Mouse (Mus musculus) liver, adult 2 months (tissue): ENCODE data around the gene Myl6b. TPM values are rescaled to one million over a fixed set of nuclear protein-coding genes. Genes with fewer than 3 reads are reported as not detected.

ENCODE experiments used
- DNase-seq: peaks from one replicate; pipeline ENCODE4 v3.0.0-alpha.2; 2011; ENCODE audit warnings: low read depth, low spot score; ENCODE audit errors: extremely low read depth
- H3K27ac ChIP-seq: fragments of 200-500 bp; replicated peaks from 2 replicates; pipeline ENCODE4 v1.5.1; 2012; ENCODE audit warnings: low read depth, mild to moderate bottlenecking, control low read depth, inconsistent platforms, low read length; ENCODE audit not compliant: insufficient read depth
- H3K27me3 ChIP-seq: fragments of 200-500 bp; 2 replicates; pipeline ENCODE4 v1.6.1; 2012; ENCODE audit warnings: mild to moderate bottlenecking, moderate library complexity, low read length, inconsistent platforms; ENCODE audit not compliant: control insufficient read depth, insufficient read depth
- H3K36me3 ChIP-seq: fragments of 200-500 bp; 2 replicates; pipeline ENCODE4 v1.6.1; 2012; ENCODE audit warnings: low read length, inconsistent platforms; ENCODE audit not compliant: control insufficient read depth, insufficient read depth
- H3K4me1 ChIP-seq: fragments of 200-500 bp; 2 replicates; pipeline ENCODE4 v1.6.1; 2011; ENCODE audit warnings: low read length; ENCODE audit not compliant: control insufficient read depth, insufficient read depth
- H3K4me3 ChIP-seq: fragments of 200-500 bp; 2 replicates; pipeline ENCODE4 v1.5.1; 2011; ENCODE audit warnings: low read depth, mild to moderate bottlenecking, control low read depth, low read length, moderate library complexity; ENCODE audit not compliant: insufficient read depth
- H3K79me2 ChIP-seq: fragments of 200-500 bp; 2 replicates; pipeline ENCODE4 v1.6.1; 2012; ENCODE audit warnings: inconsistent platforms, mild to moderate bottlenecking, low read length, moderate library complexity; ENCODE audit not compliant: control insufficient read depth, insufficient read depth
- H3K9ac ChIP-seq: fragments of 200-500 bp; 2 replicates; pipeline ENCODE4 v1.6.1; 2012; ENCODE audit warnings: low read depth, mild to moderate bottlenecking, control low read depth, inconsistent platforms, low read length
- CTCF ChIP-seq: fragments of 200-500 bp; IDR thresholded peaks from 2 replicates; pipeline ENCODE4 v1.5.1; 2011; ENCODE audit warnings: low read depth, low read length, control low read depth
- POLR2A ChIP-seq: fragments of 200-500 bp; IDR thresholded peaks from 2 replicates; pipeline ENCODE4 v1.6.1; 2011; ENCODE audit warnings: low read length, control low read depth; ENCODE audit not compliant: insufficient read depth; ENCODE audit errors: extremely low read depth
- WGBS: fragments of 180-500 bp; shearing (Covaris S2); methylation state at CpG from one replicate; pipeline ENCODE4 v1.1.7; 2018; 5-methylcytosine and 5-hydroxymethylcytosine counted together
- polyA plus RNA-seq: library from polyadenylated mRNA; depleted of rRNA; stranded (reverse); fragments of >200 nt; gene quantifications from 2 replicates; pipeline ENCODE4 v1.2.3, GENCODE M21; 2012
- total RNA-seq: library from RNA; depleted of rRNA; stranded (reverse); fragments of >200 nt; gene quantifications from 2 replicates; pipeline ENCODE4 v1.2.3, GENCODE M21; 2014

The Myl6b gene
- total and polyA plus RNA-seq, 2 experiments, result 0.28 to 1.1 TPM

GRCm38 (mm10) chr10:128544674-128545569 lies 46.4 kb upstream of the Myl6b start:
- 95% methylated on average over 37 of the region's 37 CpGs for WGBS
- no peaks in the 10 kb centered on the region; the same call in 1 of the 2 replicates for H3K79me2 ChIP-seq
- no peak for TF ChIP-seq POLR2A
- TF ChIP-seq CTCF, result no peak
- DNase-seq, result no peak
- H3K4me1 ChIP-seq, result peaks cover 5% of the 10 kb centered on the region; the same call in 1 of the 2 replicates
- H3K36me3 ChIP-seq, result peaks cover 26% of the 10 kb centered on the region
- H3K9ac ChIP-seq, result no peak overlapping the region
- no peak overlapping the region for H3K27ac ChIP-seq
- H3K27me3 ChIP-seq, result no peaks in the 10 kb centered on the region
- no peak overlapping the region for H3K4me3 ChIP-seq

- WGBS, result 96% methylated on average over 15 of the region's 15 CpGs
- H3K27ac ChIP-seq, result no peak overlapping the region
Observed at GRCm38 (mm10) chr10:128544151-128544657, 45.7 kb upstream of the Myl6b start.

GRCm38 (mm10) chr10:128543100-128543499 lies 44.6 kb upstream of the Myl6b start:
- no peak for TF ChIP-seq CTCF
- no peak for TF ChIP-seq POLR2A
- peaks cover 24% of the 10 kb centered on the region for H3K36me3 ChIP-seq
- H3K27me3 ChIP-seq, result no peaks in the 10 kb centered on the region
- H3K4me1 ChIP-seq, result peaks cover 5% of the 10 kb centered on the region; the same call in 1 of the 2 replicates
- DNase-seq, result no peak
- no peaks in the 10 kb centered on the region; the same call in 1 of the 2 replicates for H3K79me2 ChIP-seq
- H3K9ac ChIP-seq, result no peak overlapping the region
- no peak overlapping the region for H3K4me3 ChIP-seq
- WGBS, result 83% methylated on average over 2 of the region's 2 CpGs
- no peak overlapping the region for H3K27ac ChIP-seq

More at GRCm38 (mm10) chr10:128544151-128544657, 45.7 kb upstream of the Myl6b start:
- H3K4me1 ChIP-seq, result peaks cover 5% of the 10 kb centered on the region; the same call in 1 of the 2 replicates
- no peak overlapping the region for H3K9ac ChIP-seq
- TF ChIP-seq POLR2A (no peak), CTCF (no peak)
- DNase-seq, result no peak
- H3K79me2 ChIP-seq, result no peaks in the 10 kb centered on the region; the same call in 1 of the 2 replicates
- H3K4me3 ChIP-seq, result no peak overlapping the region
- H3K36me3 ChIP-seq, result peaks cover 26% of the 10 kb centered on the region
- H3K27me3 ChIP-seq, result no peaks in the 10 kb centered on the region

- H3K9ac ChIP-seq, result no peak overlapping the region
- H3K4me1 ChIP-seq, result no peaks in the 10 kb centered on the region
- TF ChIP-seq POLR2A (no peak), CTCF (no peak)
- no peak overlapping the region for H3K4me3 ChIP-seq
- no peaks in the 10 kb centered on the region for H3K79me2 ChIP-seq
- H3K36me3 ChIP-seq, result peaks cover 2% of the 10 kb centered on the region
- 100% methylated on average over 1 of the region's 1 CpGs for WGBS
- no peak for DNase-seq
- no peaks in the 10 kb centered on the region for H3K27me3 ChIP-seq
- H3K27ac ChIP-seq, result no peak overlapping the region
Observed at GRCm38 (mm10) chr10:128538340-128538870, 39.9 kb upstream of the Myl6b start.

- DNase-seq, result peak; percentile 69
- Histone ChIP-seq H3K79me2 (no peaks in the 10 kb centered on the region), H3K27ac (no peak overlapping the region), H3K9ac (no peak overlapping the region), H3K4me3 (no peak overlapping the region), H3K27me3 (no peaks in the 10 kb centered on the region), H3K4me1 (no peaks in the 10 kb centered on the region), H3K36me3 (no peaks in the 10 kb centered on the region)
- peak; percentile 70 for TF ChIP-seq CTCF
- no peak for TF ChIP-seq POLR2A
- WGBS, result 15% methylated on average over 18 of the region's 18 CpGs
Observed at GRCm38 (mm10) chr10:128536266-128536940, 37.9 kb upstream of the Myl6b start.
